Mouse (Mus musculus) right cerebral cortex, postnatal 36 days (tissue): ENCODE results near the gene Ap2b1.
A peak's percentile ranks its signal among the peaks of the same experiment; 100 is the strongest.

Experiments
- DNase-seq, 2 experiments: peaks; one replicate each; pipeline ENCODE4 v3.0.0; 2022; ENCODE audit warnings: low spot score in 2 of 2, mixed read lengths in 1 of 2

The Ap2b1 gene

GRCm38 (mm10) chr11:83442596-83443267, 143.9 kb downstream of the Ap2b1 start:
- peak in 1 of 2 experiments; percentile 47 for DNase-seq

GRCm38 (mm10) chr11:83443824-83444223, 145.0 kb downstream of the Ap2b1 start:
- no peak for DNase-seq

GRCm38 (mm10) chr11:83445001-83445400, 146.2 kb downstream of the Ap2b1 start:
- DNase-seq, result no peak

GRCm38 (mm10) chr11:83447612-83448011, 148.8 kb downstream of the Ap2b1 start:
- no peak for DNase-seq

- DNase-seq, result no peak
Measured at GRCm38 (mm10) chr11:83448021-83448926, 149.4 kb downstream of the Ap2b1 start.

- DNase-seq, result no peak
Measured at GRCm38 (mm10) chr11:83448927-83449236, 150.1 kb downstream of the Ap2b1 start.

GRCm38 (mm10) chr11:83449298-83449697, 150.5 kb downstream of the Ap2b1 start:
- no peak for DNase-seq

- DNase-seq, result no peak
Measured at GRCm38 (mm10) chr11:83450550-83450949, 151.7 kb downstream of the Ap2b1 start.

- DNase-seq, result no peak
Measured at GRCm38 (mm10) chr11:83451281-83451680, 152.5 kb downstream of the Ap2b1 start.

GRCm38 (mm10) chr11:83454548-83454947, 155.7 kb downstream of the Ap2b1 start:
- no peak for DNase-seq
